Mouse (Mus musculus) spleen, embryonic (tissue): ENCODE results near the gene Alox5ap.

Source experiments
- CTCF ChIA-PET: fragments of 350-600 bp; sonication (Branson Sonifier 250); formaldehyde crosslinking; loops from one replicate; lab custom pipeline; 2022; lab: Charles Lee

Alox5ap gene

GRCm38 (mm10) chr5:149264405-149264804 is at the start of gene Alox5ap:
TSS of gene Alox5ap (plus strand) at chr5:149264767.
- CTCF ChIA-PET: no interaction called here

DNA sequence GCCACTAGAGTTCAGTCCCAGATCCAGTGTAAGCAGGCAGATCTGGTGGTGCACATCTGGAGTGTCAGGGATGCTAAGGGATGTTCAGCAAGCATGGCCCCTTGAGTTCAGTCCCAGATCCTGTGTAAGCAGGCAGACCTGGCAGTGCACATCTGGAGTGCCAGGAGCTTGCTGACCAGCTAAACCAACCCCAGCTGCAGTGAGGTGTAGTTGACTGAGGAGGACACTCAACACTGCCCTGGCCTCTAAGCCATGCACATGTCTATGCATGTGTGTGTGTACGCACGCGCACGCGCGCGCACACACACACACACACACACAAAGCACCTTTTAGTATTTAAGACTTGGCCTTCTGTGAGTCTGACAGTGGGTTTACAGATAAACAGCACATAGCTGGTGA is 49.0 kb upstream of the Alox5ap start:
- CTCF ChIA-PET: interaction anchor here (0.6 kb wide), 1 partner anchor 562 kb away, joined by 3 read pairs; no protein-coding TSS in a partner anchor

GRCm38 (mm10) chr5:149217524-149218357 is 46.8 kb upstream of the Alox5ap start:
- CTCF ChIA-PET: no interaction called here

DNA sequence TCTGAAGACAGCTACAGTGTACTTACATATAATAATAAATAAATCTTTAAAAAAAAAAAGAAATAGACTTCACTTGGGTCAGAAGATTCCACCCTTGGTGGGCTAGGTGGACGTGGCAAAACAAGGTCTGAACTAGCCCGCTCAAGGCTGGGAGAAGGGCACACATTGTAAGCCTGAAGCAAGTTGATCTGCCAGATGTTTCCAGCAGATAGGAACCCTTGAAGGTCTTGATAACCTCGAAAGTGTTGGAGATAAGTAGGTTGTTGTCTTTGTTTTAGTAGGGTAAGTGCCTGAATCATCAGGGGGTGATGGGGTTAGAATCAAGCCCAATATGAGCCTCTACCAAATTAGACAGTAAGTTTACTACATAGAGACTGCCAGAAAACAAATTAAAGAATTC is 45.1 kb upstream of the Alox5ap start:
- CTCF ChIA-PET: no interaction called here

GRCm38 (mm10) chr5:149221355-149221754 is 43.2 kb upstream of the Alox5ap start:
- CTCF ChIA-PET: no interaction called here

GRCm38 (mm10) chr5:149224666-149225065 is 39.9 kb upstream of the Alox5ap start:
- CTCF ChIA-PET: interaction anchor here (0.6 kb wide), 1 partner anchor 144 kb away, joined by 4 read pairs; no protein-coding TSS in a partner anchor

DNA sequence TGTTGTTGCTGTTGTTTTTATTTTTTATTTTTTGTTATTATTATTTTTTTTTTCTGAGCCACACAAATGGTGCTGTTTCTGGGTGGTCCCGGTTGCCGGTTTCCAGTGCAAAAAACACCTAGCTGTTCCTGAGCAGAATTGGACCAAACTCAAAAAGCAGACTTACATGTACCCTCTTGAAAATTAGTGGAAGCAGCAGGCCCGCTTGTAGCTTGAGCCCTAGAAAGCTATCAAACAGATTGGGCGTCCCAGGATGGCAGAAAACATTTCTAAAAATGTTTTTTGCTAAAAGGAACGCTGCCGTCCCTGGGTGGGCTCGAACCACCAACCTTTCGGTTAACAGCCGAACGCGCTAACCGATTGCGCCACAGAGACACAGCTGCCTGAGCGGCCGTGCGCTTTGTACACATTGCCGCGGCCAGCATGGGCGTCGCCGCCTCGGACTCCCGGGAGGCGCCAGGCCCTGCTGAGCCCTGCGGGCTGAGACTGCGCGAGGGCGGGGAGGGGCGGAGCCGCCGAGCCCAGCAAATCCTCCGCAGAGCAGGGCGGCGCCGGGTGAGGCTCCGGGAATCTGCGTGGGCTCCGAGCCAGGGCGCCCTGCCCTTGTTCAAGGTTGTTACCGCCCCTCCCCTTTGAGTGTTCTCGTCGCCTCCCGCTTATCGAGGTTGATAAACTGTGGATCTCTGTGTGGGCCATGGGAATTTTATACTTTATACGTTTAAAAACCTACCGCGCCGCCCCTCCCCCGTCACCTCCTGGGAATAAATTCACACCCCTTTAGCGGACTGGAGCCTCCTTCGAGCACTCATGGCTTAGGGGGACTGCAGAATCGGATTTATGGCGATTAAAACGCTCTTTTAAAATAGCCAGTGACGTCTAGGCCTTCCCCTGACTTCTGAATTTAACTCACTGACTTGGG is 35.6 kb upstream of the Alox5ap start:
- CTCF ChIA-PET: interaction anchor here (0.7 kb wide), 1 partner anchor 58 kb away, joined by 5 read pairs; no protein-coding TSS in a partner anchor

DNA sequence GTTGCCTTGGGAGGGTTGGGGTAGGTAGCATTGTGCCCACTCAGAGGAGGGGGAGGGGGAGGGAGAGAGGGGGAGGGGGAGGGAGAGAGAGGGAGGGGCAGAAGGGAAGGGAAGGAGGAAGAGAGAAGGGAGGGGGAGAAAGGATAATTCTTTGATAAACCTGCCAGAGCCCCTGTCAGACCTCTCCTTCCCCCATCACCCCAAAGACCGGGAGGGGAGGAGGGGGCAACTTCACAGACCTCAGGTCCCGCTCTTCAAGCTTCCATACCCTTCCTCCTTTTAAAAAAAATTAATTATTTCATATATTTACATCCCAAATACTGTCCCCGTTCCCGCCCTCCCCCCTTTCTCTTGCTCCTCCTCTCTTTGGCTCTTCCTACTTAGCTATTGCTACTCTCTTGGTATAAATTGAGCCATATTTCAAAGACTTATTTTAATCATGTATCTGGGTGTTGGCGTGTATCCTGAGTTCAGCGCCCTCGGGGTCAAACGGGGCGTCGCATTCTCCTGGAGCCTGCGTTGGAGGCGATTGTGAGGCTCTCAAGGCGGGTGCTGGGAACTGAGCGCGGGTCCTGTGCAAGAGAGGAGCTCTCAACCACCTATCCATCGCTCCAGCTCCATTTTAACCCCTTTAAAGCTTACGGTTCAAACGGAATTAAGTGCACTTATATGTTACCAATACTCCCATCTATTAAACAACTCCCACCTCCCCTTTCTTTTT is 34.8 kb upstream of the Alox5ap start:
- CTCF ChIA-PET: no interaction called here

- CTCF ChIA-PET: no interaction called here
These were observed 29.6 kb upstream of the Alox5ap start for GRCm38 (mm10) chr5:149235002-149235401.

DNA sequence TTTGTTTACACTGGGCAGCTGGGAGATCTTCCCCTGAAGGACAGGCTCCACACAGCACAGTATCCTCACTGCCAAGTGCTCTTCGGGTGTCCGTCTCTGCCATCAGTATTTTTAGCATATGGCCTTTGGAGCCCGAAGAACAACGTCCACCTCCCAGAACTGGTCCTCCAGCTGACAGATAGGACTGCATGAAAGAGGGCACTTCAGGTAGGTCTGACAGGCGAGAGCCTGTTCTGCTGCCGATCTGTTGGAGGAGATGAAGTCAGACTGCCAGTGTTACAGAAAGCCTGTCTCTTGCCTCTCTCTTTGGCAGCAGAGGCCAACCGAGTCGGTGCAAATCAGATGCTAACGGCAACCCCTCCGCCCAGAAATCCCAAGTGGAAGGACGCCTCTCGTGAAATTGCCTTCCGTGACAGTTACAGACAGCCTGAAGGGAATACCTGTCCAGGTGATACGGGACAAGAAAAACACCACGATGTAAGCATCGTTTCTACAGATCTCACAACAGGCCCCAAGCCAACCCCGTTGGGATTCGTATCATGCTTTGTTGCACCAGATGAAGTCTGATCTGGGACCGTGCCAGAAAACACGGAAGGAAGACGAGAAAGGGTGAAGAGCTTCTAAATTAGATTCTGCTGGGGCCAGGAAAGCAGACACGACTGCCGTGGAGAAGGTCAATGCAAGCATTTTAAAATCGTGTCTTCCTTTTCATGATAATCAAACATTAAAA is 27.2 kb upstream of the Alox5ap start:
- CTCF ChIA-PET: no interaction called here

DNA sequence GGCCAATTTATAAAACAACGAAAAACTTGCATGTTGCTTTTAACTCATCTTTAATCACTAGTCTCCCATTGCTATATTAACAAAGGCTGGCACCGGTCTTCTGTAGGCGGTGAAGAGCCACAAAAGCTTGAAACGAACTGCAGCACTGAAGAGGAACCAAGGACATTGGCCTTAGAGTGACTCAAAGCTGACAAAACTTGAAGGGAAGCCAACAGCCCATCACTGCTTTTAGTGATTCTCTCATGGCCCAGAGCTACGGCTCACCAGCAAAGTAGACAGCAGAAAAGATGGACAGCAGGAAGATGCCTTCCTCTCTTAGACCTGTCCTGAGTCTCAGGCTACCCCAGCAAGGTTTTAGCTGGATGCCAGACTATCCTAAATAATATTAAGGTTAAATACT is 22.1 kb upstream of the Alox5ap start:
- CTCF ChIA-PET: interaction anchor here (0.7 kb wide), 1 partner anchor 454 kb away, joined by 3 read pairs; no protein-coding TSS in a partner anchor

- CTCF ChIA-PET: no interaction called here
These were observed 21.5 kb upstream of the Alox5ap start for GRCm38 (mm10) chr5:149243053-149243452.

DNA sequence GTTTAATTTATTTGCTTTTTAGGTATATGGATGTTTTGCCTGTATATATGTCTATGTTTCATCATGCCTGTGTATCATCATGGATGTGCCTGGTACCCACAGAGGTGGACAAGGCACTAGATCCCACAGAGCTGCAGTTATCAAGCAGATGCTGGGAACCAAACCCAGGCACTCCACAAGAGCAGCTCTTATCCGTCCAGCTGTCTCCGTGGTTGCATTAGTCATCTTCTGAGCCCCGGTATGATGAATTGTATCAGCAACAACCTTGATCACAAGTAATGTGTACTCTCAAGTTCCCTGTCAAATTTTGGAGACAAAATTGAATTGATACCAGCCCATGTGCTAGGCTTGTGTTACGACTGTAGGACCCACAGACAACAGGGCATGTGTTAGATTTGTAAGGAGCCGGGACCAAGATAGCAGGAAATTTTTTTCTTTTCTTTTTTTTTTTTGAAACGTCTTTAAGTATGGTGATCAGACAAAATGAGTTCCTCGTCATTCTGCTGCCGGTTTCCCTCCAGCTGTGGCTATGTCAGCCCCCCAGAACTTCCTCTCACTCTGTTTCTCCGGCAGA is 19.1 kb upstream of the Alox5ap start:
- CTCF ChIA-PET: interaction anchor here (0.5 to 1.1 kb wide), 3 partner anchors 16 to 1449 kb away, joined by 3 to 8 read pairs (median 3); no protein-coding TSS in a partner anchor

GRCm38 (mm10) chr5:149245965-149246470 is 18.5 kb upstream of the Alox5ap start:
- CTCF ChIA-PET: interaction anchor here (0.5 to 1.1 kb wide), 3 partner anchors 16 to 1449 kb away, joined by 3 to 8 read pairs (median 3); no protein-coding TSS in a partner anchor

DNA sequence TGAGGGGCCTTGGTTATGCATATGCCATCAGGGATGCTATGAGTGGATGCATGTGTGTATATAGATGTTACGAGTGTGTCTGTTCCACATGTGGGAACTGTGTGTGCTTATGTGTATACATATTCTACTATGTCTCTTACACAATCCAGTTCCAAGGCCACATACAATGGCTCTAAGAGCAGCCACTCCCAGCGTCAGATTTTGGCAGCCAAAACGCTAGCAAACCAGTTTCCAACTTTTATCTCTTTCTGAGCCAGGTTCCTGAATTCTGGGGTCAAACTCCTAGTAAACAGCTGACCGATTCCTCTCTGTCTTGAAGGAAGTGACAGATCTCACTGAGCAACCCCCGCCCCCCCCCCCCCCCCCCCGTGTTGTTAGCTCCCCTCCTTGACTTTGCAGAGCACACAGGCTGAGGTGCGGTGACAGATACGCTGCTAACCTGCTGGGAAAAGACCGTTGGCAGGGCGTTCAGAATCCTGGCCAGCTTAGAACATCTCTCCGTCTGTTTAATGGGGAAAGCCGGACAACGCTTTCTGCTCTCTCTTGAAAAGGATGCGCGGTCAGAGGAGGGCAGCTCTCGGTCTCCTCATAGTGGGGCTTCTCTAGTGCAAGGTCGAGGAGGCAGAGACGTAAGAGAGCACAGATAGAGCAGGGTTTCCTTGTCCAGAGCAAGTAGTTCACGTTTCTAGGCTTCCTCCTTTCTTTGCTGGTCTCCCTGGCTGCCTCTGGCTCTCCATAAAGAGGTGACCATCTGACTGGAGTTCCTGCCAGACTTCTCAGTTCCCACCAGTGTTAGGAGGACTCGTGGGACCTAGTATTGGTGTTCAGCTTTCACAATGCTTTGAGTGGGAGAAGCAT is 17.3 kb upstream of the Alox5ap start:
- CTCF ChIA-PET: no interaction called here

GRCm38 (mm10) chr5:149252303-149252702 is 12.3 kb upstream of the Alox5ap start:
- CTCF ChIA-PET: no interaction called here

- CTCF ChIA-PET: interaction anchor here (0.7 kb wide), 1 partner anchor 712 kb away, joined by 4 read pairs; no protein-coding TSS in a partner anchor
These were observed 11.1 kb upstream of the Alox5ap start for GRCm38 (mm10) chr5:149253491-149253890.

DNA sequence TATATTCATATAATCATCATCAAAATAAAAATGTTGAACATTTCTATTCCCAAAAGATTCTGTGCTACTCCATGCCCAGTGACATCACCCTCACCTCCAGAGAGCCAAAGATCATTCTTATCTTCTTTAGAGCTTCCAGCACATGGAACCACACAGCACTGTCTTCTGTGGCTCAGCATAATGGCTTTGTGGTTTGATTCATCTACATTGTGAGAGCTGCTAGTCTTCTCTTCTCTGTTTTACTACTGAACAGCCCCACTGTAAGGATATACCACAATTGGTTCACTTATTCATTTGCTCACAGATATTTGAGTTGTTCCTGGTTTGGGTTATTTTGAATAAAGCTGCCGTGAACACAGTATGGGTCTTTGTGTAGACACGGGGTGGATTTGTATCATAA is 9.0 kb upstream of the Alox5ap start:
- CTCF ChIA-PET: no interaction called here
